ENCODE assay signal across 43 mouse cellular contexts in genomic region chr5:86742796-86743195, GRCm38 (mm10). TPM values are rescaled to one million over a fixed set of nuclear protein-coding genes. Genes with fewer than 3 reads are reported as not detected.
"Had no signal": no experiment of that assay in that cellular context is flagged by ENCODE, and none has a peak within 500 bp of the region (broad histone marks: within the 10 kb centered on the region; RNA-seq: fewer than 3 reads in every experiment).

No protein-coding gene starts in this region.

- H3K27ac ChIP-seq: heart, adult 2 months; heart, embryonic 13.5 days; heart, embryonic 15.5 days; hindbrain, embryonic 13.5 days; hindbrain, embryonic 15.5 days; hindbrain, postnatal 0 days; kidney, embryonic 15.5 days; kidney, postnatal 0 days; limb, embryonic 13.5 days; limb, embryonic 15.5 days; liver, embryonic 14.5 days had no signal

- H3K9ac ChIP-seq: heart, embryonic 13.5 days; heart, embryonic 15.5 days; hindbrain, embryonic 13.5 days; hindbrain, embryonic 15.5 days; kidney, embryonic 15.5 days; limb, embryonic 13.5 days; limb, embryonic 15.5 days; liver, embryonic 14.5 days had no signal

- H3K36me3 ChIP-seq: heart, embryonic 13.5 days; heart, embryonic 15.5 days; hindbrain, embryonic 13.5 days; hindbrain, embryonic 15.5 days; kidney, embryonic 15.5 days; limb, embryonic 13.5 days; limb, embryonic 15.5 days had no signal

- H3K4me2 ChIP-seq: heart, embryonic 11.5 days; heart, embryonic 13.5 days; heart, embryonic 15.5 days; hindbrain, embryonic 13.5 days; hindbrain, embryonic 15.5 days; kidney, embryonic 15.5 days; limb, embryonic 13.5 days; limb, embryonic 15.5 days; liver, embryonic 11.5 days had no signal

- H3K4me1 ChIP-seq: heart, embryonic 13.5 days; heart, embryonic 15.5 days; hindbrain, embryonic 13.5 days; hindbrain, embryonic 15.5 days; kidney, embryonic 15.5 days; limb, embryonic 13.5 days; limb, embryonic 15.5 days had no signal

- H3K9me3 ChIP-seq: heart, embryonic 13.5 days; heart, embryonic 15.5 days; hindbrain, embryonic 13.5 days; hindbrain, embryonic 15.5 days; kidney, embryonic 15.5 days; limb, embryonic 13.5 days; limb, embryonic 15.5 days had no signal

- H3K4me3 ChIP-seq: heart, adult 2 months; heart, embryonic 13.5 days; heart, embryonic 15.5 days; hindbrain, embryonic 13.5 days; hindbrain, embryonic 15.5 days; kidney, embryonic 15.5 days; limb, embryonic 13.5 days; limb, embryonic 15.5 days had no signal

- H3K27me3 ChIP-seq: heart, embryonic 13.5 days; heart, embryonic 15.5 days; hindbrain, embryonic 13.5 days; hindbrain, embryonic 15.5 days; kidney, embryonic 15.5 days; limb, embryonic 13.5 days; limb, embryonic 15.5 days had no signal

- DNase-seq: gastrocnemius, postnatal 14 days; gastrocnemius, postnatal 36 days; heart, adult 11 months; heart, adult 2 months; heart, postnatal 14 days; heart, postnatal 36 days; kidney, adult 2 months; kidney, adult 9 months; kidney, postnatal 14 days; kidney, postnatal 36 days; layer of hippocampus, adult 9-11 months; layer of hippocampus, postnatal 36 days; left cerebral cortex, postnatal 4 days had no signal

- ATAC-seq: hindbrain, postnatal 0 days; intestine, embryonic 16.5 days had no signal

RNA-seq across cellular contexts. Expression of gene Tmprss11e, which starts 2.8 kb away (rescaled TPM):
- total RNA-seq: gastrocnemius, adult 18-20 months; gastrocnemius, adult 8-10 months; gastrocnemius, postnatal 14 days; gastrocnemius, postnatal 36 days; heart, adult 2 months; heart, postnatal 14 days; heart, postnatal 36 days; hematopoietic stem cell, adult 5-6 weeks; hindbrain, postnatal 0 days; layer of hippocampus, adult 18-20 months; layer of hippocampus, adult 8-10 months; layer of hippocampus, postnatal 14 days; layer of hippocampus, postnatal 36 days; left cerebral cortex, adult 18-20 months; left cerebral cortex, adult 8-10 months; left cerebral cortex, postnatal 10 days; left cerebral cortex, postnatal 25 days; left cerebral cortex, postnatal 4 days had no signal
- polyA plus RNA-seq: gonadal fat pad, adult 2 months; heart, embryonic 13.5 days; heart, embryonic 15.5 days; heart, postnatal 0 days; hindbrain, embryonic 11.5 days; hindbrain, embryonic 13.5 days; hindbrain, embryonic 15.5 days; intestine, embryonic 14.5 days; intestine, embryonic 16.5 days; kidney, adult 2 months; kidney, embryonic 15.5 days; kidney, postnatal 0 days; large intestine, adult 2 months; limb, embryonic 11.5 days; limb, embryonic 13.5 days; liver, embryonic 11.5 days; liver, embryonic 14.5 days; liver, embryonic 16.5 days had no signal
